Mouse (Mus musculus) heart, adult 18-20 months (tissue): ENCODE results near the gene Usp10. TPM values are rescaled to one million over a fixed set of nuclear protein-coding genes. Genes with fewer than 3 reads are reported as not detected.

Experiments used
- total RNA-seq, 2 experiments: library from RNA; stranded (reverse); gene quantifications; 2 replicates each; pipeline ENCODE4 v1.2.3; 2021

Gene Usp10
- total RNA-seq, 2 experiments from 2014 or later: 45.6 to 51.4 TPM

Other genes with a start within 250 kb of the Usp10 start
- gene Wfdc1, start 244.0 kb upstream of the Usp10 start, total RNA-seq: 10 to 100 TPM; 26.5 to 28.0 TPM
- gene Atp2c2, start 210.4 kb upstream of the Usp10 start, total RNA-seq: under 1 TPM; 0.12 to 0.21 TPM
- 10 to 100 TPM; 11.5 to 14.2 TPM for gene Tldc1, start 131.9 kb upstream of the Usp10 start, total RNA-seq
- 10 to 100 TPM; 16.7 to 22.9 TPM for gene Cotl1, start 69.8 kb upstream of the Usp10 start, total RNA-seq
- gene Klhl36, start 48.1 kb upstream of the Usp10 start, total RNA-seq: 1 to 10 TPM; 2.3 to 3.0 TPM
- gene Gm20388, start 481 bp downstream of the Usp10 start, total RNA-seq: 1 to 10 TPM in 1 of 2 experiments, not detected in 1; 4.0 TPM
- gene Crispld2, start 82.1 kb downstream of the Usp10 start, total RNA-seq: 10 to 100 TPM; 25.1 to 27.1 TPM
- gene Zdhhc7, start 191.1 kb downstream of the Usp10 start, total RNA-seq: 10 to 100 TPM; 36.6 to 38.6 TPM
- 10 to 100 TPM; 15.1 to 19.3 TPM for gene 6430548M08Rik, start 203.8 kb downstream of the Usp10 start, total RNA-seq